Mouse (Mus musculus) forebrain, embryonic 14.5 days (tissue): ENCODE data around the gene Ston2. TPM values are rescaled to one million over a fixed set of nuclear protein-coding genes. Genes with fewer than 3 reads are reported as not detected.

Experiments
- ATAC-seq: fragments of 200-750 bp; cut with Nextera tagmentation; 2 replicates; pipeline ENCODE4 v1.8.0; 2017; ENCODE audit warnings: mild to moderate bottlenecking, moderate library complexity
- DNase-seq: peaks from one replicate; pipeline ENCODE4 v3.0.0-alpha.2; 2015; ENCODE audit warnings: low spot score
- H3K27ac ChIP-seq: fragments of 300-500 bp; sonication (generic); 2 replicates; pipeline ENCODE4 v1.5.1; 2014; ENCODE audit warnings: low read depth, mild to moderate bottlenecking, control low read depth, low read length, moderate library complexity
- H3K27me3 ChIP-seq: fragments of 300-500 bp; sonication (generic); replicated peaks from 2 replicates; pipeline ENCODE4 v1.6.1; 2014; ENCODE audit warnings: low read length, control low read depth, mixed read lengths; ENCODE audit not compliant: control insufficient read depth, insufficient read depth
- H3K36me3 ChIP-seq: fragments of 300-500 bp; sonication (generic); 2 replicates; pipeline ENCODE4 v1.6.1; 2014; ENCODE audit warnings: low read length, control low read depth; ENCODE audit not compliant: control insufficient read depth, insufficient read depth
- H3K4me1 ChIP-seq: fragments of 300-500 bp; sonication (generic); 2 replicates; pipeline ENCODE4 v1.6.1; 2014; ENCODE audit warnings: antibody characterized with exemption, low read length, control low read depth; ENCODE audit not compliant: control insufficient read depth, insufficient read depth
- H3K4me2 ChIP-seq: fragments of 300-500 bp; sonication (generic); 2 replicates; pipeline ENCODE4 v1.6.1; 2014; ENCODE audit warnings: mild to moderate bottlenecking, control low read depth, low read length
- H3K4me3 ChIP-seq: fragments of 300-500 bp; sonication (generic); 2 replicates; pipeline ENCODE4 v1.5.1; 2014; ENCODE audit warnings: low read depth, low read length, control low read depth
- H3K9ac ChIP-seq: fragments of 300-500 bp; sonication (generic); 2 replicates; pipeline ENCODE4 v1.6.1; 2014; ENCODE audit warnings: mild to moderate bottlenecking, low read length, control low read depth, moderate library complexity
- H3K9me3 ChIP-seq: fragments of 300-500 bp; sonication (generic); replicated peaks from 2 replicates; pipeline ENCODE4 v1.6.1; 2016; ENCODE audit warnings: low read length, control low read depth, mixed read lengths; ENCODE audit not compliant: control insufficient read depth
- WGBS: fragments of 180-500 bp; shearing (Covaris S2); extraction: QIAGEN DNeasy Blood & Tissue Kit; methylation state at CpG from one replicate; pipeline ENCODE4 v1.1.7; 2014; 5-methylcytosine and 5-hydroxymethylcytosine counted together
- polyA plus RNA-seq: library from polyadenylated mRNA; unstranded; fragments of >200 nt; fragmentation: Nextera tagmentation; extraction: Ambion mirVana; gene quantifications from 2 replicates; pipeline ENCODE4 v1.2.1, GENCODE M21; 2014

Gene Ston2
- polyA plus RNA-seq, 1 experiment from 2014 or later: 5.6 TPM

DNA sequence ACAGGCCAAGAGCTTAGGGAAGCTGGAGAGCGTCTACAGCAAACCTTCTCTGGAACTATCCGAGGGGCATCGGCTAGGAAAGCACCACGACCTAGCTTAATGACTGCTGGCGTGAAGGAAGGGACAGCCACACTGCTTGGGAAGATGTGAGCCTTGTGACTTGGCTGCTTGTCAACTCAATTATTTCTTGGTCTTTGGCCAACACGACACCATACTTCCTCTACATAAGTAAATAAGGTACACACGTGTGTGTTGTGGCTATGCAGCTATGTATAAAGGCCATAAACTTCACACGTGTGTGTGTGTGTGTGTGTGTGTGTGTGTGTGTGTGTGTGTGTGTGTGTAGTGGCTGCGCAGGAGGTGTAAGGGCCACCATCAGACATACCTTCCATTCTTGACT, 112.2 kb downstream of the Ston2 start:
- ATAC-seq: peak; percentile 37
- Histone ChIP-seq H3K27ac (no peak overlapping the region), H3K36me3 (no peaks in the 10 kb centered on the region), H3K4me2 (no peak overlapping the region), H3K27me3 (no peaks in the 10 kb centered on the region), H3K9me3 (no peaks in the 10 kb centered on the region), H3K4me3 (no peak overlapping the region), H3K9ac (no peak overlapping the region), H3K4me1 (peaks cover 21% of the 10 kb centered on the region)
- DNase-seq: peak; percentile 71
- WGBS: 54% methylated on average over 9 of the region's 9 CpGs

DNA sequence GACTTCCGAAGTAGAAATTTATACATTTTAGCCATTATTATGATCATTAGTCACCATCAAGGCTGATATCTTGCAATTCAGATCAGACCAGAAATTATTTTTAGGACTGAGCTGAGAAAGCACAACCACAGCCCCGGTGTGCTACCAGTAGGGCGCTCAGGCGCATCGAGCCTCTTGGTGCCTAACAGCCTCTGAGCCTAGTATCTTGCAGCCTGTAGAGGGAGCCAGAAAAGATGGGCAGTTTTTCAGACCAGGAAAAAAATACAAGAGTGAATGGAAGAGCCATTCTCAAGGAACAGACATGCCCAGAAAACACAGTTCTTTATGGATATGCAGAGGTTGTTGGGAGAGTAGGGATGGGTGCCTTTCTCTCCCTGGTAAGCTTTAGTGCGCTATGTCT, 115.0 kb downstream of the Ston2 start:
- Histone ChIP-seq H3K9me3 (no peaks in the 10 kb centered on the region), H3K4me3 (no peak overlapping the region), H3K36me3 (no peaks in the 10 kb centered on the region), H3K4me2 (no peak overlapping the region), H3K9ac (no peak overlapping the region), H3K4me1 (peaks cover 7% of the 10 kb centered on the region), H3K27ac (no peak overlapping the region), H3K27me3 (no peaks in the 10 kb centered on the region)
- DNase-seq: no peak
- ATAC-seq: no peak
- 83% methylated on average over 6 of the region's 6 CpGs for whole genome bisulfite sequencing

DNA sequence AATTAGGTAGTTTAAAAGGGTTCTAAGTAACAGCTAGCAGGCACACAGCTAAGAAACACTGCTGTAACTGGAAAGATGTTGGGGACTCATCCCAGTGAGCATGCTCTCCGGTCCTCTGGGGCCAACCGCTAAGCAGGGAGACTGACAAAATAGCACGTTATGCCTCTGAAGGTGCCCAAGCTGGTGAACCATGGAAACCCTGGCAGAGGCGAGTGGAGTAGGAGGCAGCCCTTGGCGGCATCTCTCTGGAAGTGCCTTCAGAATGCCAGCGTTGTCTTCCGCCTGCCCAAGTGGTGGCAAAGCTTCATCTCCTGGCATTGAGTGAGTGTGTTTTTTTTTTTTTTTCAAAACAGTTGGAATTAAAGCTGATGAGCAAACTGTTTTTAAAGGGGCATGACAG, 115.7 kb downstream of the Ston2 start:
- Histone ChIP-seq H3K4me3 (no peak overlapping the region), H3K9ac (no peak overlapping the region), H3K9me3 (no peaks in the 10 kb centered on the region), H3K27ac (no peak overlapping the region), H3K4me1 (peaks cover 7% of the 10 kb centered on the region), H3K4me2 (no peak overlapping the region), H3K27me3 (no peaks in the 10 kb centered on the region), H3K36me3 (no peaks in the 10 kb centered on the region)
- DNase-seq (peak; percentile 73), ATAC-seq (peak; percentile 38; the same call in 1 of the 2 replicates)
- WGBS: 59% methylated on average over 7 of the region's 7 CpGs

DNA sequence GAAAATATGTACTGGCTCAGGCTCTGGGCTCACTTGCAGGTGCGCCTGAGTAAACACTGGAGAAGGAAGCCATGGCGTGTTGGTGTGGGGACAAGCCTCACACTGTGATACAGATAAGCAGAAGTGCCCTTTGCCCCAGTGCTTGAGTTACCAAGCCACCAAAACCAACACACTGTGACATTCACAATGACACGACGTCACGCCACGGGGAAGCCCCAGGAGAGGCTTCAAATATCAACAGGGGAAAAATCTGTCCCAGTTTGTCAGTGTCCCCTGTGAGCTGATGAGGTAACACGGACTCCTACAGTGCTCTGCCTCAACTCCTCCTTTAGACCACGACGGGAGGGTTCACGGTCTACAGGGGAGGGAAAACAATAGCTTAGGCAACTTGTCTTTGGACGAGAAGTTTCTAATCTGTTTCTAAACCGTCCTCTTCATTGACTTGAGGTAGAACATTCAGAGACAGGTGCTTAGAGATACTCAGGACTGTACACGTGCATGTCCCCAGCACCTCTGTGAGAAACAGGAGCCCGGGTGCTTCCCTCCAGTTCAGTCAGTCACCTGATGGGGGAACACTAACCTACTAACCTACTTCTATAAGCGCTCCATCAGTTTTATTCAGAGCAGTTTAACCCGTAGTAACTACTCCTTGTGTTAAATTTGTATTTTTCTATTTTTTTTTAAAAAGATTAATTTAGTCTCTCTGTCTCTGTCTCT, 119.5 kb downstream of the Ston2 start:
- Histone ChIP-seq H3K9ac (no peak overlapping the region), H3K4me3 (no peak overlapping the region), H3K9me3 (no peaks in the 10 kb centered on the region), H3K27me3 (no peaks in the 10 kb centered on the region), H3K4me2 (no peak overlapping the region), H3K27ac (no peak overlapping the region), H3K4me1 (peaks cover 3% of the 10 kb centered on the region; the same call in 1 of the 2 replicates), H3K36me3 (no peaks in the 10 kb centered on the region)
- DNase-seq (no peak), ATAC-seq (no peak)
- WGBS: 77% methylated on average over 16 of the region's 16 CpGs

DNA sequence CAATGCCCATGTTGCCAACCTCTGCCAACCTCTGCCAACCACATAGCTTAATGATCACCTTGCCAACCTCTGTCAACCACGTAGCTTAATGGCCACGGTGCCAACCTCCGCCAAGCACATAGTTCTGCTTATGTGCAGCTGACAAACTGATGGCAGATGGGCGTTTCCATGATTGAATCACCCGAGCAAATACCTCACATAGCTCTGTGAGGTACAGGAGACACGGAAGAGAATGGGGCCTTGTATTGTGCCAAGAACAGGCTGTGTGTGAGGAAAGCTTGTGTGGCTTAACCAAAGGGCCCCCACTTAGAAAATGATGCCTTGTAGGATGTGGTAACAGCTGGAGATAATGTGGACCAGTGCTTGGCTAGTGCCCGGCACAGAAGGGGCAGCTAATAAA, 120.4 kb downstream of the Ston2 start:
- no peaks in the 10 kb centered on the region for H3K9me3 ChIP-seq
- H3K27me3 ChIP-seq: no peaks in the 10 kb centered on the region
- no peak overlapping the region for H3K4me2 ChIP-seq
- DNase-seq (peak; percentile 42), ATAC-seq (peak; percentile 52)
- peaks cover 3% of the 10 kb centered on the region; the same call in 1 of the 2 replicates for H3K4me1 ChIP-seq
- no peak overlapping the region for H3K9ac ChIP-seq
- no peaks in the 10 kb centered on the region for H3K36me3 ChIP-seq
- no peak overlapping the region for H3K4me3 ChIP-seq
- 35% methylated on average over 7 of the region's 7 CpGs for WGBS
- no peak overlapping the region for H3K27ac ChIP-seq

DNA sequence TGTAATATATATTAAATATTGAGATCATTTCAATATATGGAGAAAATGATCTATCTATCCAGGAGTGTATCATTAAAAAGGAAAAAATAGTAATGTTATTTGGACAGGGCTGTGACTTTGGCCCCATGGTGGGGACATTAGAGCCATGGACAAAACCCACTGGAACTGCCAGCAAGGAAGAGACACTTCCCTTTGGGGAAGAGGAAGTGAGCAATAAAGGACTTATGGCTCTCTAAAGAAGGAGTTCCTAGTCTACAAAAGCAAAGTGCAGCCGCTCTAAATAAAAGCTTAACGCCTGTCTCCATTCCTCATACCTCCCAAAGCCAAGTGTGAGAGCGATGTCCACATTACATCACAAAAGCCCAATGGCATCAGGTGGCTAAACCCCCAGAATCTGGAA, 121.6 kb downstream of the Ston2 start:
- no peak overlapping the region for H3K27ac ChIP-seq
- H3K4me1 ChIP-seq: no peaks in the 10 kb centered on the region
- H3K36me3 ChIP-seq: no peaks in the 10 kb centered on the region
- H3K9me3 ChIP-seq: no peaks in the 10 kb centered on the region
- WGBS: 90% methylated on average over 3 of the region's 3 CpGs
- no peak overlapping the region for H3K9ac ChIP-seq
- no peak overlapping the region for H3K4me2 ChIP-seq
- DNase-seq: no peak
- H3K4me3 ChIP-seq: no peak overlapping the region
- ATAC-seq: no peak
- no peaks in the 10 kb centered on the region for H3K27me3 ChIP-seq

DNA sequence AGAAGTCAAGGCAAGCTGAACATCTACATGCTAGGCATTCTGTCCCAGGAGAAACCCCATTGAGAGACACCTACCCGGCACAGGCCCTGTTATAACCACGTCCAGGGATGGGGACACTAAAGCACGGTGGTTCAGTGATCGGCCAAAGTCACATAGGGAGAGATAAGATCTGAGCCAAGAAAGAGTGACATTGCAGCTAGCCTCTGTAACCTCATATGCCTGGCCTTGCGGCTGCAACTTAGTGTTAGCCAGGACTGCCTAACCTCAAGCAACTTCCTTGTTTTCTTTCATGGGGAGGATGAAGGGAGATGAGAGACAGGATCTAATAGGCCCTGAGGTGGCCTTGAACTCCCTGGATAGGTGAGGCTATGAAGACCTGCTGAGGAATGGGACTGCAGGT, 122.8 kb downstream of the Ston2 start:
- no peak for ATAC-seq

DNA sequence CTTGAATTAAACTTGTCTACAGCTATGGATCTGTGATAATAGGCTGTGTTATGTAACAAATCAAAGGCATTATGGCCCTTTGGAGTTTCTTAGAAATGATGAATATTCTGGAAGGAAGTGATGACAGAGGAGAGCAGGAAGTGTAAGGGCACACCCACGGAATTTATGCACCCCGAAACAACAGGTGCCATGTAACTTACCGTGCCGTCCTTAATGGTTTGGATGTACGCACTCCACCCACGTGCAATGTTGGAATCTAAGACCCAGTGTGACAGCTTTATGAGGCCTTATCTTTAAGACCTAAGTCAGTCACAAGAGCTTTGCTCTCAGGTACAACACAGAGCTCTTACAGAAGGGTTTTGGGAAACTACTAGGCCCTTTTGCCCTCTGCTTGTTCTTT, 124.9 kb downstream of the Ston2 start:
- no peaks in the 10 kb centered on the region for H3K36me3 ChIP-seq
- no peaks in the 10 kb centered on the region for H3K4me1 ChIP-seq
- no peak for ATAC-seq
- no peak overlapping the region for H3K27ac ChIP-seq
- H3K9ac ChIP-seq: no peak overlapping the region
- no peak overlapping the region for H3K4me2 ChIP-seq
- no peaks in the 10 kb centered on the region for H3K27me3 ChIP-seq
- H3K4me3 ChIP-seq: no peak overlapping the region
- 91% methylated on average over 6 of the region's 6 CpGs for WGBS
- DNase-seq: no peak
- H3K9me3 ChIP-seq: no peaks in the 10 kb centered on the region

More for the DNA sequence above, 122.8 kb downstream of the Ston2 start:
- Histone ChIP-seq H3K4me1 (no peaks in the 10 kb centered on the region), H3K9ac (no peak overlapping the region), H3K4me3 (no peak overlapping the region), H3K27ac (no peak overlapping the region), H3K4me2 (no peak overlapping the region), H3K27me3 (no peaks in the 10 kb centered on the region), H3K36me3 (no peaks in the 10 kb centered on the region), H3K9me3 (no peaks in the 10 kb centered on the region)
- 89% methylated on average over 5 of the region's 5 CpGs for WGBS
- no peak for DNase-seq

DNA sequence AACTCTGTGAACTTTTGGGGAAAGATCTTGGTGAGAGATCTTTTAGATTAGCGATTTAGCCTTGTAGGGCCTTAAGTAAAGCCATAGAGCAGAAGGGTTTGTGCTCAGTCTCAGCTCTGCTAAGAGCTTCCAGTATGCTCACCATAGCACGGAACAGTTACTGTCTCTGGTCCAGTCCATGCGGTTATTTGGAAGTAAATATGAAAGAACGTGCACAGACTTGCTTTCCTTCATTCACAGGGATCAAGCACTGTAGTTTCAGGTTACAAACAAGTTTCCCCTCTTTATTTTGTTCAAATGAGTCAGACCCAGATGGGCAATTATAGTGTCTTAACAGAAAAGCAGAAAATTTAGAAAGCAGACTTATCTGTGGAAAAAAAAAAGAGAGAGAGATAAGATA, 125.3 kb downstream of the Ston2 start:
- ATAC-seq: no peak
- no peak for DNase-seq
- Histone ChIP-seq H3K9ac (no peak overlapping the region), H3K27ac (no peak overlapping the region), H3K9me3 (no peaks in the 10 kb centered on the region), H3K4me2 (no peak overlapping the region), H3K36me3 (no peaks in the 10 kb centered on the region), H3K4me1 (no peaks in the 10 kb centered on the region), H3K27me3 (no peaks in the 10 kb centered on the region), H3K4me3 (no peak overlapping the region)
- 84% methylated on average over 4 of the region's 4 CpGs for WGBS
